Mouse (Mus musculus) macrophage (primary cell): Measurements from ENCODE around the gene Pfkfb3. TPM values are rescaled to one million over a fixed set of nuclear protein-coding genes. Genes with fewer than 3 reads are reported as not detected.

ENCODE experiments used
- H3K27ac ChIP-seq: fragments of 350-480 bp; formaldehyde crosslinking; 2 replicates; pipeline ENCODE4 v1.9.0; 2021
- H3K36me3 ChIP-seq: fragments of 350-480 bp; formaldehyde crosslinking; 2 replicates; pipeline ENCODE4 v1.9.0; 2021; ENCODE audit errors: inconsistent target
- H3K4me3 ChIP-seq: fragments of 350-480 bp; formaldehyde crosslinking; 2 replicates; pipeline ENCODE4 v1.9.0; 2021; ENCODE audit errors: inconsistent target
- H3K79me2 ChIP-seq: fragments of 350-480 bp; formaldehyde crosslinking; 2 replicates; pipeline ENCODE4 v1.9.0; 2021; ENCODE audit errors: inconsistent target
- WGBS: methylation state at CpG from one replicate; pipeline ENCODE4 v1.1.7; 2026; ENCODE audit warnings: inconsistent platforms; ENCODE audit not compliant: missing documents; 5-methylcytosine and 5-hydroxymethylcytosine counted together
- polyA plus RNA-seq: library from polyadenylated mRNA; stranded (reverse); fragments of 250-400 nt; gene quantifications from 3 replicates; pipeline ENCODE4 v1.2.4, GENCODE M21; 2018; ENCODE audit warnings: inconsistent platforms
- total RNA-seq, 78 experiments: library from RNA; depleted of rRNA; stranded (reverse); fragments of 250-400 nt; gene quantifications; 1 replicate in 9 of 78; 2 replicates in 24 of 78; 3 replicates in 43 of 78; 4 replicates in 2 of 78; pipeline ENCODE4 v1.2.4; 2018; ENCODE audit warnings: inconsistent platforms in 56 of 78

Pfkfb3 gene
- 1,000 to 10,000 TPM in 2 of 26 experiments, 100 to 1,000 TPM in 24; 111 to 1,491 (median 237) TPM for total RNA-seq (2018; cell fraction: chromatin; rRNA removed)
- 100 to 1,000 TPM in 2 of 26 experiments, 10 to 100 TPM in 24; 30.1 to 146 (median 53.5) TPM for total RNA-seq (2018; cell fraction: cytosol; rRNA removed)
- total RNA-seq (2018; cell fraction: nucleus; rRNA removed), result 100 to 1,000 TPM in 21 of 26 experiments, 10 to 100 TPM in 5; 72.7 to 734 (median 143) TPM
- polyA plus RNA-seq, result 29.8 to 38.1 TPM (median 29.9 TPM) in 3 replicates

GRCm38 (mm10) chr2:11553471-11554400 lies at the start of gene Pfkfb3:
Gene Pfkfb3, minus strand, starts transcription at chr2:11554077.
- Histone ChIP-seq H3K79me2 (peaks cover 28% of the 10 kb centered on the region; the same call in 1 of the 2 replicates), H3K4me3 (peak within 1 kb of the TSS; percentile 70), H3K27ac (peak within 1 kb of the TSS; percentile 74), H3K36me3 (no peaks in the 10 kb centered on the region)
- WGBS, result 2% methylated on average over 66 of the region's 67 CpGs

GRCm38 (mm10) chr2:11602506-11603489 lies 48.9 kb upstream of the Pfkfb3 start:
- H3K4me3 ChIP-seq, result peak overlapping the region; percentile 91
- H3K36me3 ChIP-seq, result peaks cover 6% of the 10 kb centered on the region; the same call in 1 of the 2 replicates
- peaks cover 49% of the 10 kb centered on the region for H3K79me2 ChIP-seq
- WGBS, result under 1% methylated on average over 77 of the region's 78 CpGs
- H3K27ac ChIP-seq, result peak overlapping the region; percentile 45

DNA sequence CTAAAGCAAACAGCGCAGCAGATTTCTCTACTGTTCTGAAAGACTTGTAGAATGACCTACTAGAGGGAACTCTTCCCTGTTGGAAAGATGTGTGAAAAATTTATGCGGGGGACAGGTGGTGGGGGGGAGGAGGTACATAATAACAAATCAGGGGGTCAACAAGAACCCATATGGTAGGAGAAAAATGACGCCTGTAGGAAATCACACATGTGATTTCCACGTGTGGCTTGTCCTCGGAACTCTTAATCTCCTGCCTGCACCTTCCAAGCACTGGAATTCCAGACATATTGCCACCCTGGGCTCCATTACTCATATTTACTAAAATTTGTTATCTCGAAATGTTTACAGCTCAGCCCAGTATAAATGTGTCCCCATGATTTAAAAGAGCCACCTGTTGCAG lies 47.9 kb upstream of the Pfkfb3 start:
- Histone ChIP-seq H3K79me2 (peaks cover 59% of the 10 kb centered on the region), H3K27ac (peak overlapping the region; percentile 45; the same call in 1 of the 2 replicates), H3K36me3 (peaks cover 16% of the 10 kb centered on the region; the same call in 1 of the 2 replicates), H3K4me3 (peak overlapping the region; percentile 91)
- 95% methylated on average over 6 of the region's 6 CpGs for WGBS

DNA sequence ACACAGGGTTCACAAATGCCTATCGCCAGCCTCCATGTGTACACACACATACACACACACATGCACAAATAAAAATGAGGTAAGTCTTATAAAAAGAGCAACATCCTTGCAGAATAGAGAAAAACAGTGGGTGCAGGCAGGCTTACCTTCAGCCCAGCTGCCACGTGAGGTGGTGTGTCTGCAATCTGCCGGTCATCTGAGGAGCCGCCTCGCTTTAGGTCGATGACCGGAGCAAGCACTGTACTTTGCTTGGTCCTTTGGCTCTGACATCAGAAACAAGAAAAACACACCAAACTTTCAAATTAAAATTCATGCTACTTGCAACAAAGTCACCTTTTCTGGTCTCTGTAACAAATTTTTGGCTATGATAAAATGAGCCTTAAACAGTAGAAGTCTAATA lies 44.0 kb upstream of the Pfkfb3 start:
- H3K36me3 ChIP-seq, result peaks cover 47% of the 10 kb centered on the region
- no peak overlapping the region for H3K27ac ChIP-seq
- peaks cover 69% of the 10 kb centered on the region for H3K79me2 ChIP-seq
- H3K4me3 ChIP-seq, result no peak overlapping the region
- WGBS, result 100% methylated on average over 7 of the region's 7 CpGs

DNA sequence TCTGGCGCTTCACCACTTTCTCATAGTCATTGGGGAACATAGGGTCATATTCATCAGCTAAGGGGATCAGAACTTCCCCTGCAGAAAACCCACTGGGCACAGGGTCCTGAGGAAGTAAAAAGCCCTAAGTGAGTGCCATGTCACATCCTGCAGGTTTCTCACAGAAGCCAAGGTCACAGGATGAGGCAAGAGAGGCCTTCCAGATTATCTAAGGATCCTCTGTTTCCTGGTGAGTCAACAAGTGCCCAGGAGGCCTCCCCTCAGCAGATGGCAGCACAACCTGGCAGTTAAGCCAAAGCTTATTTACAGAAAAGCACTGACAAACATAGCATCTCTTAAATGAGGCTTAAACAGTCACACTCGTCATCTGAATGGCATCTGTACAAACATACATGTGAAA lies 42.8 kb upstream of the Pfkfb3 start:
- H3K4me3 ChIP-seq, result no peak overlapping the region
- peaks cover 58% of the 10 kb centered on the region for H3K79me2 ChIP-seq
- peaks cover 59% of the 10 kb centered on the region for H3K36me3 ChIP-seq
- 92% methylated on average over 2 of the region's 2 CpGs for WGBS
- H3K27ac ChIP-seq, result no peak overlapping the region

GRCm38 (mm10) chr2:11587996-11588395 lies 34.1 kb upstream of the Pfkfb3 start:
- H3K4me3 ChIP-seq, result no peak overlapping the region
- H3K79me2 ChIP-seq, result no peaks in the 10 kb centered on the region
- peaks cover 72% of the 10 kb centered on the region for H3K36me3 ChIP-seq
- 52% methylated on average over 4 of the region's 4 CpGs for WGBS
- peak overlapping the region; percentile 89 for H3K27ac ChIP-seq

- Histone ChIP-seq H3K36me3 (0 out of 2 replicates have a peak, but pooled peaks cover 6% of the 10 kb centered on the region), H3K4me3 (no peak overlapping the region), H3K27ac (no peak overlapping the region), H3K79me2 (no peaks in the 10 kb centered on the region)
- WGBS, result 100% methylated on average over 4 of the region's 4 CpGs
Observed at GRCm38 (mm10) chr2:11579399-11579798, 25.5 kb upstream of the Pfkfb3 start.

- H3K79me2 ChIP-seq, result no peaks in the 10 kb centered on the region
- 93% methylated on average over 6 of the region's 6 CpGs for WGBS
- no peak overlapping the region for H3K4me3 ChIP-seq
- no peaks in the 10 kb centered on the region for H3K36me3 ChIP-seq
- H3K27ac ChIP-seq, result no peak overlapping the region
Observed at GRCm38 (mm10) chr2:11578187-11578586, 24.3 kb upstream of the Pfkfb3 start.

DNA sequence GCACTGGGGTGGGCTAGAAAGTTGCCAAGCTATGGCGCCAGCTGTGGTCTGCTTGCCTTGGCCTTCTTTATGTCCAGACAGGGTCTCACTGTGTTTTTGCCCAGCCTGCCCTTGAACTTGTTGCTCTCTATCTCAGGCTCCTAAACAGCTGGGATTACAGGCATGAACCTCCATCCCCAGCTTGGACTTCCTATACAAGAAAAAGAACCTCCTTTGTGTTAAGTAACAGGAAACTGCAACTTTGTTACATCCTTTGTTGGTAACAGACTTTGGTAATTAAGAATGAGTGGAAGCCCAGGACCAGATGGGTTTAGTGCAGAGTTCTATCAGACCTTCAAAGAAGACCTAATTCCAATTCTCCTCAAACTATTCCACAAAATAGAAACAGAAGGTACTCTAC lies 19.8 kb upstream of the Pfkfb3 start:
- Histone ChIP-seq H3K36me3 (no peaks in the 10 kb centered on the region), H3K27ac (no peak overlapping the region), H3K79me2 (no peaks in the 10 kb centered on the region), H3K4me3 (no peak overlapping the region)
- WGBS, result 100% methylated on average over 1 of the region's 1 CpGs

GRCm38 (mm10) chr2:11571004-11571535 lies 17.2 kb upstream of the Pfkfb3 start:
- H3K36me3 ChIP-seq, result no peaks in the 10 kb centered on the region
- no peak overlapping the region for H3K4me3 ChIP-seq
- 90% methylated on average over 6 of the region's 6 CpGs for WGBS
- H3K79me2 ChIP-seq, result no peaks in the 10 kb centered on the region
- H3K27ac ChIP-seq, result no peak overlapping the region

- H3K4me3 ChIP-seq, result no peak overlapping the region
- H3K27ac ChIP-seq, result no peak overlapping the region
- no peaks in the 10 kb centered on the region for H3K36me3 ChIP-seq
- H3K79me2 ChIP-seq, result no peaks in the 10 kb centered on the region
- WGBS, result 90% methylated on average over 6 of the region's 7 CpGs
Observed at GRCm38 (mm10) chr2:11568471-11568870, 14.6 kb upstream of the Pfkfb3 start.

DNA sequence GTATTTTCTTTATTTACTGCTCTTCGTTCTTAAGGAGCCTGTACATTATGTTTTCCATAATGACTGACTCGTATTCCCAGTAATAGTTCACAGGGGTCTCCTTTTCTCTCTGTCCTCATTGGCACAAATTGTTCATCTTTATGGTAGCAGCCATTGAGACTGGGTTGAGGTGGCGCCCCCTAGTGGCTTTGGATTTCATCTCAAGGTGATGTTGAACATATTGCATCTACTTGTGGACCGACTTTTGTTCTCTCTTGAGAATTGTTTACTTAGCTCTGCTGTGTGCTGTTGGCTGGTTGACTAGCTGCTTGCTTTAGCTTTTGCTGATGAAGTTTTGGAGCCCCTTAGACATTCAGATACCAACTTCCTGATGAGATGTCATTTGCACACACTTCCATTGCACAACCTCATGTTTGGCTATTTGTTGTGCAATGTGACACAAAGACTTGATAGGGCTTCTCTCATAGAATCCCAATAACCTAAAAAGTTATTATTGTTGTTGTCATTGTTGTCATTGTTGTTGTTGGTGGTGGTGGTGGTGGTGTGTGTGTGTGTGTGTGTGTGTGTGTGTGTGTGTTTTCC lies 14.0 kb upstream of the Pfkfb3 start:
- H3K79me2 ChIP-seq, result no peaks in the 10 kb centered on the region
- 46% methylated on average over 4 of the region's 4 CpGs for WGBS
- no peak overlapping the region for H3K27ac ChIP-seq
- no peak overlapping the region for H3K4me3 ChIP-seq
- no peaks in the 10 kb centered on the region for H3K36me3 ChIP-seq

GRCm38 (mm10) chr2:11566898-11567297 lies 13.0 kb upstream of the Pfkfb3 start:
- no peak overlapping the region for H3K27ac ChIP-seq
- WGBS, result 88% methylated on average over 3 of the region's 3 CpGs
- H3K79me2 ChIP-seq, result no peaks in the 10 kb centered on the region
- no peaks in the 10 kb centered on the region for H3K36me3 ChIP-seq
- no peak overlapping the region for H3K4me3 ChIP-seq
